In genomic region chr3:66650749-66651472, GRCm38 (mm10) we compare ENCODE assay signal across 10 mouse cellular contexts.
A peak's percentile ranks its signal among the peaks of the same experiment; 100 is the strongest.
DNase-seq lines count a peak whose midpoint lies in the region; ATAC-seq lines count a peak whose summit lies in the region.
"Had no signal": no experiment of that assay in that cellular context is flagged by ENCODE, and none has a peak within 500 bp of the region (broad histone marks: within the 10 kb centered on the region; RNA-seq: fewer than 3 reads in every experiment).

No protein-coding gene starts in this region.

- peak; percentile 42; the same call in 1 of the 2 replicates for ATAC-seq in cerebellum, adult (ENCODE audit: insufficient number of reproducible peaks, low FRiP score, low TSS enrichment)
- ATAC-seq in hindbrain, embryonic 14.5 days (ENCODE audit: low FRiP score): no peak
- ATAC-seq in hindbrain, embryonic 13.5 days (ENCODE audit: low FRiP score): no peak
- ATAC-seq in embryonic facial prominence, embryonic 15.5 days (ENCODE audit: insufficient number of reproducible peaks, low FRiP score, low TSS enrichment, low read depth): peak; percentile 29; the same call in 1 of the 2 replicates
- ATAC-seq in midbrain, embryonic 11.5 days (ENCODE audit: low FRiP score): 0 out of 2 replicates have a peak, but pooled peaks have one; percentile 33

- H3K36me3 ChIP-seq in hindbrain, embryonic 14.5 days (replicated peaks; ENCODE audit: control insufficient read depth, insufficient read depth): no peaks in the 10 kb centered on the region
- no peaks in the 10 kb centered on the region for H3K36me3 ChIP-seq in hindbrain, embryonic 13.5 days
- no peaks in the 10 kb centered on the region for H3K36me3 ChIP-seq in embryonic facial prominence, embryonic 15.5 days
- no peaks in the 10 kb centered on the region for H3K36me3 ChIP-seq in midbrain, embryonic 11.5 days (ENCODE audit: control insufficient read depth, insufficient read depth, low read length)
- H3K36me3 ChIP-seq: liver, embryonic 15.5 days had no signal

- DNase-seq in cerebellum, adult 8-10 months: no peak
- DNase-seq in hindbrain, embryonic 14.5 days (ENCODE audit: low spot score): no peak
- no peak for DNase-seq in midbrain, embryonic 11.5 days (ENCODE audit: low spot score, missing footprints)
- DNase-seq in T-cell, adult 2 months (ENCODE audit: low spot score): no peak
- no peak for DNase-seq in retina, postnatal 1 day
- DNase-seq: kidney, adult 18-20 months had no signal

- 0 out of 2 replicates have a peak overlapping the region, but pooled peaks have one; percentile 10 for H3K4me2 ChIP-seq in hindbrain, embryonic 14.5 days (replicated peaks)
- no peak overlapping the region for H3K4me2 ChIP-seq in hindbrain, embryonic 13.5 days
- H3K4me2 ChIP-seq in embryonic facial prominence, embryonic 15.5 days (replicated peaks): peak overlapping the region; percentile 1
- no peak overlapping the region for H3K4me2 ChIP-seq in midbrain, embryonic 11.5 days

- no peaks in the 10 kb centered on the region for H3K4me1 ChIP-seq in hindbrain, embryonic 14.5 days (replicated peaks; ENCODE audit: control insufficient read depth, insufficient read depth, low read length)
- H3K4me1 ChIP-seq in hindbrain, embryonic 13.5 days (replicated peaks): peaks cover 4% of the 10 kb centered on the region; the same call in 1 of the 2 replicates
- H3K4me1 ChIP-seq in embryonic facial prominence, embryonic 15.5 days: peaks cover 9% of the 10 kb centered on the region; the same call in 1 of the 2 replicates
- no peaks in the 10 kb centered on the region for H3K4me1 ChIP-seq in midbrain, embryonic 11.5 days (ENCODE audit: control insufficient read depth, insufficient read depth, low read length)

- no peaks in the 10 kb centered on the region for H3K9me3 ChIP-seq in hindbrain, embryonic 14.5 days (ENCODE audit: control insufficient read depth, low read length)
- no peaks in the 10 kb centered on the region for H3K9me3 ChIP-seq in hindbrain, embryonic 13.5 days
- no peaks in the 10 kb centered on the region for H3K9me3 ChIP-seq in embryonic facial prominence, embryonic 15.5 days (replicated peaks)
- no peaks in the 10 kb centered on the region for H3K9me3 ChIP-seq in midbrain, embryonic 11.5 days (ENCODE audit: control insufficient read depth, low read length)
- H3K9me3 ChIP-seq: liver, embryonic 15.5 days had no signal

- no peak overlapping the region for H3K27ac ChIP-seq in hindbrain, embryonic 14.5 days
- no peak overlapping the region for H3K27ac ChIP-seq in hindbrain, embryonic 13.5 days
- H3K27ac ChIP-seq in embryonic facial prominence, embryonic 15.5 days (replicated peaks): peak overlapping the region; percentile 63
- H3K27ac ChIP-seq in midbrain, embryonic 11.5 days (ENCODE audit: low read depth, low read length): no peak overlapping the region
- H3K27ac ChIP-seq: liver, embryonic 15.5 days had no signal

- no peaks in the 10 kb centered on the region for H3K27me3 ChIP-seq in hindbrain, embryonic 14.5 days (ENCODE audit: control insufficient read depth, insufficient read depth, low read length)
- H3K27me3 ChIP-seq in hindbrain, embryonic 13.5 days: 0 out of 2 replicates have a peak, but pooled peaks cover 3% of the 10 kb centered on the region
- no peaks in the 10 kb centered on the region for H3K27me3 ChIP-seq in embryonic facial prominence, embryonic 15.5 days
- no peaks in the 10 kb centered on the region for H3K27me3 ChIP-seq in midbrain, embryonic 11.5 days (ENCODE audit: control insufficient read depth, insufficient read depth, low read length)
- H3K27me3 ChIP-seq: liver, embryonic 15.5 days had no signal

- H3K4me3 ChIP-seq in hindbrain, embryonic 14.5 days (replicated peaks; ENCODE audit: low read length): no peak overlapping the region
- no peak overlapping the region for H3K4me3 ChIP-seq in hindbrain, embryonic 13.5 days
- no peak overlapping the region for H3K4me3 ChIP-seq in embryonic facial prominence, embryonic 15.5 days (replicated peaks)
- no peak overlapping the region for H3K4me3 ChIP-seq in midbrain, embryonic 11.5 days (ENCODE audit: low read depth, low read length)
- H3K4me3 ChIP-seq: liver, embryonic 15.5 days had no signal

- 56% methylated on average over 16 of the region's 16 CpGs for WGBS in hindbrain, embryonic 14.5 days
- WGBS in hindbrain, embryonic 13.5 days: 66% methylated on average over 16 of the region's 16 CpGs
- WGBS in embryonic facial prominence, embryonic 15.5 days: 47% methylated on average over 16 of the region's 16 CpGs
- WGBS in midbrain, embryonic 11.5 days: 62% methylated on average over 16 of the region's 16 CpGs

- no peak overlapping the region for H3K9ac ChIP-seq in hindbrain, embryonic 14.5 days
- H3K9ac ChIP-seq in hindbrain, embryonic 13.5 days: no peak overlapping the region
- no peak overlapping the region for H3K9ac ChIP-seq in embryonic facial prominence, embryonic 15.5 days
- no peak overlapping the region for H3K9ac ChIP-seq in midbrain, embryonic 11.5 days (ENCODE audit: low read length)
- H3K9ac ChIP-seq: liver, embryonic 15.5 days had no signal

Comparison
In these comparisons a context has a peak if more than half of its experiments do, and no peak if none do; other contexts are left out.
1. H3K4me2 ChIP-seq: peak in hindbrain, embryonic 14.5 days (single experiment) and embryonic facial prominence, embryonic 15.5 days (single experiment); none in hindbrain, embryonic 13.5 days (single experiment) and midbrain, embryonic 11.5 days (single experiment).
2. ATAC-seq: peak in cerebellum, adult (single experiment), embryonic facial prominence, embryonic 15.5 days (single experiment) and midbrain, embryonic 11.5 days (single experiment); none in hindbrain, embryonic 14.5 days (single experiment) and hindbrain, embryonic 13.5 days (single experiment).